Mouse (Mus musculus) frontal cortex, adult 2 months (tissue): Measurements from ENCODE around the gene Hist1h1e. TPM values are rescaled to one million over a fixed set of nuclear protein-coding genes. Genes with fewer than 3 reads are reported as not detected.
"Not testable (repeated sequence)": the region's sequence is repeated elsewhere in the genome, so short reads cannot be mapped to it uniquely, and the experiment has no call there.

Source experiments
- DNase-seq, 2 experiments: peaks; one replicate each; pipeline ENCODE4 v3.0.0; 2022; ENCODE audit warnings: low spot score in 1 of 2; ENCODE audit errors: extremely low spot score in 1 of 2
- polyA plus RNA-seq: library from polyadenylated mRNA; depleted of rRNA; stranded (reverse); fragments of >200 nt; gene quantifications from 2 replicates; pipeline ENCODE4 v1.2.3, GENCODE M21; 2012

The Hist1h1e gene
- polyA plus RNA-seq, 1 experiment = 2.8 TPM

DNA sequence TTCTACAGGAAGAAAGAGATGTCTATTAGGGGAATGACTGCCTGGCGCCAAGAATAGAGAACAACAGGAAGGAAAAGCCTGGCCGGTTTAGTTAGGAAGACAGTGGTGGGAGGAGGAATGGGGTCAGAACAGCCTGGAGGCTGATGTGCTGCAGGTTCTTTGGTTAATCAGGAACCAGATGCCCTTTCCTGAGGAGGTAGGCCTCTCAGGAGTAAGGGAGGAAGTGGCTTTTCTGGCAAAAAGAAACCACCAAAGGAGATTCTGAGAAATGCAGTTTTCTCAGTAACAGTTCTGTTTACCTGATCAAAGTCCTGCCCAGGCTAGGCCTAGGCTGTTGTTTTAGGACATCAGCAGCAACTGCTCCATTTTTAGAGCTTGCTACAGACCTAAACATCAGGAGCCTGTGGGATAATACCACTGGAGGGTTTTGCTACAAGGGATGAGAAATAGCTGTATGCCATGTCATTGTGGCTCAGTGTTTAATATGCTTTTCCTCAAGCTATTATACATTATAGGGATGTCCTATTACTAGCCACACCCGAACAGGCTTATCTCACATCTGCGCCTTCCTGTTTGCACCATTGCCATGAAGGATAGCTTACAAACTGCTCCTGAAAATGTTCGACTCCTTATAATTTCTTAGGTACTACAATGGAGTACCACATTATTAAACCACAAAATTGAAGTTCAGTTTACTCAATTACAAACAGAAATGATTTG is 29.1 kb downstream of the Hist1h1e start:
- DNase-seq = no peak

DNA sequence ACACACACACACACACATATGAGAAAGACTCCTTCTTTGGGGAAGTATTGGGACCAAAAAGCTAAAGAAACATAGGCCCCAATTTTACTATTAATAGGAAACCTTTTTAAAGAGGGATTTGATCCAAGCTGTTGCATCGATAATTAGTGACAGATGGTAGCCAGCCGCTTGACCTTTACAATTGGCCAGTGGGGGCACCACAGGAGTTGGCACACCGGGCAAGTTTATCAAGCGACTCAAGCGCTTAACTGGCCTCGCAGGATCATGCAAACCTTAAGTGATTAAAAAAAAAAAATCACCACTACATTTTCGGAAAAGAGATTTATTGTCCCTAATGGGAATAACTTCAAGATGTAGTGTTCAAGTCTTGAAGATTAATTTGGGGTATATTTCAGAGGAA is 29.7 kb downstream of the Hist1h1e start:
- no peak for DNase-seq

DNA sequence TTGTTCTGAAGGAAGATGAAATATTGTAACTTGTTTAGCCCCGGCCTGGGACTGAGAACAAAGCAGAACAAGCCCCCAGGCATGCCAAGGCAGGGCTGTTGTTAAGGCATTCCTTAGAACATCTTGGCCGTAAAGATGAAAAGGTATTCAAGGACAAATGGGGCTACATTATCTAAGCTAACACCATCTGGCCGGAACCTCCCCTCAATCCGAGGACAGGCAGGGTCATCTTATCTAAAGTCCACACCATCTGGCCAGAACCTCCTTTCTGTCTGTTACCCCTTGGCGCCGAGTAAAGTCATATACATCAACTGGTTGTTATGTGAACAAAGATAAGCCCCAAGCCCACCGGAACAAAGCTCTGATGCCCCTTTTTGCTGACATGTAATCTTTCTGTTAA is 30.5 kb downstream of the Hist1h1e start:
- DNase-seq = not testable (repeated sequence)

GRCm38 (mm10) chr13:23591206-23591605 is 31.2 kb downstream of the Hist1h1e start:
- no peak for DNase-seq

DNA sequence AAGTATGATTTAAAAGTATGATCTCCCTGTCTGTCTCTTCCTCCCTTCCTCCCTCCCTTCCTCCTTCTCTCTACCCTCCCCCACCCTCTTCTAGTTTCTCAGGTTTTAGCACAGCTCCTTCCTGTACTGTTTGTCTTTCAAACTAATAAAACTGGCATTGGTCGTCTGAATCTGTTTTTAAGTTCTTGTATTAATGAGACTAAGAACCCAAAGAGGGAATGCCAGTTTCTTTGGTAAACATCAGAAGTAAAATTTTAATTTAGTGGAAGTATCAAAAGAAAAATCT is 35.5 kb downstream of the Hist1h1e start:
- no peak for DNase-seq

DNA sequence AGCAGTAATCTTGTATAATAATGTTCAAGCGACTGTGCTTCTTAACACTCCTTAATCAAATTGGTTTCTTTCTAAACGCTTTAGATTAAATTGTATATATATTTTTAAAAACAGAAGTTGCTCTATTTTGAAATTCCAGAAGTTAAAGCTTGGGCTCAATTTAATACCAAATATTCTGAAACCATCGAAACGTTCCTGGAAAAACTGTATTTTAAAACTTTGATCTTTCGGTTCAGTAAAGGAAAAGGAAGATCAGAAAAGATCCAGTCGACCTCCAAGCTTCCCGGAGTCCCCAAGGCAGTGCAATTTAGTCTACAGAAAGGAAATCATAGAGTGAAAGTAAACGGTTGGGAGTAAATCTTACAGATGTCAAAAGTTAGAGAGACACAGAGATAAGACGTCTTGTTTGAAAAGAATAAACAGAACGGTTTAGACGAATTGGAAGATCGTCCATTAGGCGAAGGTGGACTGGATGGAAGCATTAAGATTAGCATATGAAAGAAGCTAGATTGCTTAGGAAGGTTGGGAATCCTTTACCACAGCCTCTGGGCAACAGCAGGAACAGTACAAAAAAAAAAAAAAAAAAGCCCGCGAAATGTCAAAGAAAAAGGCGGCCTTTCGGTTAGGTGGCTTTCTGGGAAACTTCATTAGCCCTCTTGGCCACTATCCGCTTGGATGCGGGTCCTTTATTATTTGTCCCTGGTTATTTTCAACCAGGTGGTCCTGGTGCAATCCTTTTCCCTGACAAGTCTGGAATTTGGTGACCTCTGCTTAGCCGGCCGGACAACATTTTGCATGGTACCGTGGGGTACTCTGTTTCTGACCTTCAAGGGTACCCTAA is 36.0 kb downstream of the Hist1h1e start:
- no peak for DNase-seq

GRCm38 (mm10) chr13:23585442-23586098 is 36.8 kb downstream of the Hist1h1e start:
- peak; percentile 77 to 95 for DNase-seq

- peak; percentile 56 to 78 for DNase-seq
These were observed 37.3 kb downstream of the Hist1h1e start for GRCm38 (mm10) chr13:23585029-23585441.

DNA sequence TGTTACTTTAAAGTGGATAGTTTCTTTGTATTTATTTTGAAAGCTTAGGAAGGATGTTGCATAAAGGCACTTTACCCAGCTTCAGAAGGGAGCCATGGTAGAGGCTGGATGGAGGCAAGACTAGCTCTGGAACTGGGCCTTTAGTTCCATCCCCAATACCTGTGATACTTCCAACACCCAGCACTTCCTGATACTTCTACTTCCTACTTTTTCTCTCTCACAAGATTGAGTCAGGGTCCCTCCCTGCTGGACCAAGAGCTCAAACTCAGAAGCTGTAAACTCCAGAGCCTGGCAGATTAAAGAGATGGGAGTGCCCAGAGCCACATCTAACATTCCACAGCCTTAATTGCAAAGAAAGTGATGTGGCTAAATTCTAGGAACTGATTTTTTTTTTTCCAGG is 38.0 kb downstream of the Hist1h1e start:
- DNase-seq = no peak

DNA sequence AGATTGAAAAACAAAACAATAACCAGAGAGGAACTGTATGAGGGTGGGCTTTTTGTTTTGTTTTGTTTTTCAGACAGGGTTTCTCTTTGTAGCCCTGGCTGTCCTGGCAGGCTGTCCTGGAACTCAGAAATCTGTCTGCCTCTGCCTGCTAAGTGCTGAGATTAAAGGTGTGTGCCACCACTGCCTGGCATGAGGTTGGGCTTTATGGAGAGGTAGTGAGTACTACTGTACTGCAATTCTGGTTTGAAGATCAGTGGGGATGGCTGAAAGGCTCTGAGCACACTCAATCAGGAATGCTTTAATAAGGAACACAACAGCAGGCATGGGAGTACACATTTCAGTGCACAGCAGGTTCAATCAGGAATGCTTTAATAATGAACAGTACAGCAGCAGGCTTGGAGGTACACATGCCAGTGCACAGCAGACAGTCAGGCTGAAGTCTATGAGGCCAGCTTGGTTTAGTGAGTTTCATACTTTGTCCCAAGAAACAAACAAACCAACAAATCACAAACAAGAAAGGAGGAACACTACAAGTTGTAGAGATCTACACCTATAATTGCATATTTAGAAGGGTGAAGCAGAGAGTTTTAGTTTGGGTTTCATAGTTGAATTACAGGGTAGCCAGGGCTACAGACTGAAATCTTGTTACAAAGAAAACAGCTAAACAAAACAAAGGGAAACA is 38.8 kb downstream of the Hist1h1e start:
- DNase-seq = no peak

GRCm38 (mm10) chr13:23582219-23583056 is 39.9 kb downstream of the Hist1h1e start:
- no peak for DNase-seq

GRCm38 (mm10) chr13:23581408-23582218 is 40.7 kb downstream of the Hist1h1e start, which contains the start of gene Hist1h4d:
TSS of gene Hist1h4d (plus strand) at chr13:23581598.
- peak; percentile 98 to 100 for DNase-seq

- DNase-seq = no peak
These were observed 44.5 kb downstream of the Hist1h1e start for GRCm38 (mm10) chr13:23577835-23578234.

DNA sequence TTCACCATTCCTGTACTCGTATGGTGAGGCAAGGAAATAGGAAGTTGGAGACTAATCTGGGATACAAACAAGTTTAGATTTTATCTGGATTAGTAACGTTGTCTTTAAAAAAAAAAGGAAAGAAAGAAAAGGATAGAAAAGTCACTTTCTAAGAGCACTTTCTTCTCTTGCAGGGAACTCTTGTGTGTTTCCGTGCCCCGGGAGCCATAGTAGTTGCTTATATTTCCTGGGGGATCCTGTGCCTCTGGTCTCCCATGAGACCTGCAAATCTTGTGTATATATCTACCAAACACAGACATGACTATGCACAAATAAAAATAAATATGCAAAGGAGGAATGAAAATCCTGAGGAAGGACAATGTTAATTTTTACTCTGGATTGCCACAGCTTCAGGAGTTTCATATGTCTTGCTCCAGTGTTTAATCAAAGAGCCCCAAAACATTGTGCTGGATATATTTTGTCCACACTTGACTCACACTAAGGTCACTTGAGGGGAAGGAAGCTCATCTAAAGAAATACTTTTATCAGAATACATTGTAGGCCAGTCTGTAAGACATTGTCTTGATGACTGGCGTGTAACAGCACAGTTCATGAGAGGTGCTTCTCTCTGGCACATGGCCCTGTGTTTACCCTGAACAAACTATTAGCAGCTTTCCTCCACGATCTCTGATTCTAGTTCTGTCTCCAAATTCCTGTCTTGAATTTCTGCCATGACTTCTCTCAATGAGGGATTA is 45.3 kb downstream of the Hist1h1e start:
- DNase-seq = no peak

GRCm38 (mm10) chr13:23576351-23576881 is 45.9 kb downstream of the Hist1h1e start:
- no peak for DNase-seq

GRCm38 (mm10) chr13:23575864-23576313 is 46.5 kb downstream of the Hist1h1e start:
- DNase-seq = not testable (repeated sequence)

DNA sequence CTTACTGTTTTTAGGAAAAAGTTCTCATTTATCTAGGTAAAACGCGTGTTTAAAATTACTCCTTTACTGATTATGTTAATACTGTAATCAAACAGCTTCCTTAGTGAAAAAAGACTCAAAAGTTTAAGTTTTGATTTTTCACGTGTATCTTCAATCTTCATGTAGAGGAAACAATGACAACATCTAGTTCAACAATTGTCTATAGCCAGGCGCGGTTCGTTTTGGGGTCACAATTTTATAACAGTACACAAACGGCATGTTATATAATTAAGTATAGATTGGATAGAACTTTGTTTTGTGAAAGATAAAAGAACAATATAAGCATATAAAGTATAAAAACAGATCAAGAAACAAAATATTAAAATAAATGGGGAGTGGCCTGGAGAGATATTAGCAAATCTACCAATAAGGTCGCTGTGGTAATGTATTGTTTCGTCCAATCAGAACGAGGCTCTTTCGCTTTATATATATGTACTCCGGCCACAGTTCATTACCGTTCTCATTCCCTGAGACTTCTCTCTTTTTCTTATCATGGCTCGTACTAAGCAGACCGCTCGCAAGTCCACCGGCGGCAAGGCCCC is 47.0 kb downstream of the Hist1h1e start, which contains the start of gene Hist1h3d:
Gene Hist1h3d, plus strand, starts transcription at position 493 of the 581 bp plus-strand sequence.
- peak; percentile 72 to 89 for DNase-seq
